Mouse (Mus musculus) bone marrow, adult 2 months (tissue): ENCODE measurements at regions not wholly inside any gene's neighbourhood (a gene's known extent, or its start where the extent isn't known, plus 50 kb on each side); places are given as distances from the start of the nearest gene placed in this dataset.

Experiments
- CTCF ChIP-seq: fragments of 200-500 bp; IDR thresholded peaks from 2 replicates; pipeline ENCODE4 v1.5.1; 2011; ENCODE audit warnings: low read length, control low read depth; ENCODE audit not compliant: control insufficient read depth, insufficient read depth
- POLR2A ChIP-seq: fragments of 200-500 bp; IDR thresholded peaks from 2 replicates; pipeline ENCODE4 v1.6.1; 2011; ENCODE audit warnings: low read depth, mild to moderate bottlenecking, control low read depth, low read length, borderline replicate concordance; ENCODE audit not compliant: control insufficient read depth

GRCm38 (mm10) chr12:107105017-107105416 lies 383.4 kb upstream of the 3110018I06Rik start:
- TF ChIP-seq CTCF (no peak), POLR2A (no peak)
